Mouse (Mus musculus): Measurements from ENCODE around the gene Phf12. TPM values are rescaled to one million over a fixed set of nuclear protein-coding genes. Genes with fewer than 3 reads are reported as not detected.

Phf12 gene
- polyA plus RNA-seq, 2 experiments: 4.3 to 19.0 TPM

- Histone ChIP-seq H3K36me3 (replicated peaks; ENCODE audit: control insufficient read depth, insufficient read depth, low read depth) (no peaks in the 10 kb centered on the region), H3K9me3 (ENCODE audit: control insufficient read depth, low read length) (no peaks in the 10 kb centered on the region), H3K27me3 (ENCODE audit: control insufficient read depth, insufficient read depth, low read length) (no peaks in the 10 kb centered on the region; the same call in 1 of the 2 replicates), H3K9ac (replicated peaks) (no peak overlapping the region), H3K4me2 (ENCODE audit: low read depth) (no peak overlapping the region), H3K27ac (no peak overlapping the region), H3K4me3 (ENCODE audit: insufficient read depth in 1 of 2, low read depth in 2 of 2, low read length in 2 of 2) (no peak overlapping the region), H3K4me1 (replicated peaks; ENCODE audit: control insufficient read depth in 2 of 2, insufficient read depth in 2 of 2, low read length in 1 of 2) (no peaks in the 10 kb centered on the region)
- DNase-seq (ENCODE audit: low read depth in 3 of 3, low spot score in 3 of 3) (no peak), ATAC-seq (ENCODE audit: insufficient read depth) (no peak)
- no peak for TF ChIP-seq CTCF (IDR thresholded peaks at IDR 0.05; ENCODE audit: low read depth)
- no peak for TF ChIP-seq EP300 (IDR thresholded peaks at IDR 0.05; ENCODE audit: low read depth)
- WGBS (ENCODE audit: insufficient replicate concordance): 56% methylated on average over 4 of the region's 4 CpGs
Measured at GRCm38 (mm10) chr11:77968786-77969185, 13.8 kb upstream of the Phf12 start.

- Histone ChIP-seq H3K9me3 (ENCODE audit: control insufficient read depth, low read length) (no peaks in the 10 kb centered on the region), H3K4me2 (ENCODE audit: low read depth) (no peak overlapping the region), H3K4me1 (replicated peaks; ENCODE audit: control insufficient read depth in 2 of 2, insufficient read depth in 2 of 2, low read length in 1 of 2) (no peaks in the 10 kb centered on the region), H3K27me3 (ENCODE audit: control insufficient read depth, insufficient read depth, low read length) (no peaks in the 10 kb centered on the region; the same call in 1 of the 2 replicates), H3K4me3 (ENCODE audit: insufficient read depth in 1 of 2, low read depth in 2 of 2, low read length in 2 of 2) (no peak overlapping the region), H3K36me3 (replicated peaks; ENCODE audit: control insufficient read depth, insufficient read depth, low read depth) (no peaks in the 10 kb centered on the region), H3K9ac (replicated peaks) (no peak overlapping the region), H3K27ac (no peak overlapping the region)
- WGBS (ENCODE audit: insufficient replicate concordance): 76% methylated on average over 6 of the region's 6 CpGs
- ATAC-seq (ENCODE audit: insufficient read depth) (no peak), DNase-seq (ENCODE audit: low read depth in 3 of 3, low spot score in 3 of 3) (no peak)
- TF ChIP-seq EP300 (IDR thresholded peaks at IDR 0.05; ENCODE audit: low read depth): no peak
- no peak; the same call in 1 of the 2 replicates for TF ChIP-seq CTCF (IDR thresholded peaks at IDR 0.05; ENCODE audit: low read depth)
Measured at GRCm38 (mm10) chr11:77970718-77971117, 11.8 kb upstream of the Phf12 start.

- TF ChIP-seq CTCF (IDR thresholded peaks at IDR 0.05; ENCODE audit: low read depth): no peak
- no peak for TF ChIP-seq EP300 (IDR thresholded peaks at IDR 0.05; ENCODE audit: low read depth)
- Histone ChIP-seq H3K9me3 (ENCODE audit: control insufficient read depth, low read length) (no peaks in the 10 kb centered on the region), H3K4me2 (ENCODE audit: low read depth) (no peak overlapping the region), H3K9ac (replicated peaks) (no peak overlapping the region), H3K36me3 (replicated peaks; ENCODE audit: control insufficient read depth, insufficient read depth, low read depth) (no peaks in the 10 kb centered on the region), H3K4me1 (replicated peaks; ENCODE audit: control insufficient read depth in 2 of 2, insufficient read depth in 2 of 2, low read length in 1 of 2) (no peaks in the 10 kb centered on the region), H3K27me3 (ENCODE audit: control insufficient read depth, insufficient read depth, low read length) (no peaks in the 10 kb centered on the region; the same call in 1 of the 2 replicates), H3K4me3 (ENCODE audit: insufficient read depth in 1 of 2, low read depth in 2 of 2, low read length in 2 of 2) (no peak overlapping the region), H3K27ac (no peak overlapping the region)
- ATAC-seq (ENCODE audit: insufficient read depth) (no peak), DNase-seq (ENCODE audit: low read depth in 3 of 3, low spot score in 3 of 3) (no peak)
- 61% methylated on average over 7 of the region's 7 CpGs for WGBS (ENCODE audit: insufficient replicate concordance)
Measured at GRCm38 (mm10) chr11:77973520-77973919, 9.0 kb upstream of the Phf12 start.

DNA sequence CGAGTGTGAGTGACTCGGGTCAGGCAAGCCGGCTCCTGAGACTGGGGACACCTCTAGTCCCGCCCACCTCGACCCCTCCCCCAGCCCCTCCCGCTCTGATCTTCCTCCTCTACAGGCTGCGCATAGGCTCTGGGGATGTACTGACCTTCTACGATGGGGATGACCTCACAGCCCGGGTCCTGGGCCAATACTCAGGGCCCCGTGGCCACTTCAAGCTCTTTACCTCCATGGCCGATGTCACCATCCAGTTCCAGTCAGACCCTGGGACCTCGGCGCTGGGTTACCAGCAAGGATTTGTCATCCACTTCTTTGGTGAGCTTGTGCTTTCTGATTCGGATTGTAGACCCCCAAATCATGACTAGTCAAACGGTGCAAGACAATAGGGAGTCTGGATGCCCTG is 8.2 kb upstream of the Phf12 start:
- no peak for TF ChIP-seq CTCF (IDR thresholded peaks at IDR 0.05; ENCODE audit: low read depth)
- no peak for TF ChIP-seq EP300 (IDR thresholded peaks at IDR 0.05; ENCODE audit: low read depth)
- H3K4me3 ChIP-seq (ENCODE audit: insufficient read depth in 1 of 2, low read depth in 2 of 2, low read length in 2 of 2): no peak overlapping the region
- H3K27ac ChIP-seq: no peak overlapping the region
- H3K27me3 ChIP-seq (ENCODE audit: control insufficient read depth, insufficient read depth, low read length): no peaks in the 10 kb centered on the region; the same call in 1 of the 2 replicates
- no peaks in the 10 kb centered on the region for H3K4me1 ChIP-seq (replicated peaks; ENCODE audit: control insufficient read depth in 2 of 2, insufficient read depth in 2 of 2, low read length in 1 of 2)
- WGBS (ENCODE audit: insufficient replicate concordance): 27% methylated on average over 15 of the region's 15 CpGs
- ATAC-seq (ENCODE audit: insufficient read depth) (no peak), DNase-seq (ENCODE audit: low read depth in 3 of 3, low spot score in 3 of 3) (no peak)
- no peak overlapping the region for H3K4me2 ChIP-seq (ENCODE audit: low read depth)
- H3K9me3 ChIP-seq (ENCODE audit: control insufficient read depth, low read length): no peaks in the 10 kb centered on the region
- H3K36me3 ChIP-seq (replicated peaks; ENCODE audit: control insufficient read depth, insufficient read depth, low read depth): no peaks in the 10 kb centered on the region
- H3K9ac ChIP-seq (replicated peaks): no peak overlapping the region

GRCm38 (mm10) chr11:77975873-77976272 is 6.7 kb upstream of the Phf12 start:
- Histone ChIP-seq H3K9ac (replicated peaks) (no peak overlapping the region), H3K4me3 (ENCODE audit: insufficient read depth in 1 of 2, low read depth in 2 of 2, low read length in 2 of 2) (no peak overlapping the region), H3K4me1 (replicated peaks; ENCODE audit: control insufficient read depth in 2 of 2, insufficient read depth in 2 of 2, low read length in 1 of 2) (peaks cover 5% of the 10 kb centered on the region in 2 experiments; a peak in 3 of 4 replicates), H3K27ac (no peak overlapping the region), H3K9me3 (ENCODE audit: control insufficient read depth, low read length) (no peaks in the 10 kb centered on the region), H3K4me2 (ENCODE audit: low read depth) (no peak overlapping the region), H3K27me3 (ENCODE audit: control insufficient read depth, insufficient read depth, low read length) (no peaks in the 10 kb centered on the region; the same call in 1 of the 2 replicates), H3K36me3 (replicated peaks; ENCODE audit: control insufficient read depth, insufficient read depth, low read depth) (no peaks in the 10 kb centered on the region)
- no peak for DNase-seq (ENCODE audit: low read depth in 3 of 3, low spot score in 3 of 3)
- 23% methylated on average over 4 of the region's 4 CpGs for WGBS (ENCODE audit: insufficient replicate concordance)
- ATAC-seq (ENCODE audit: insufficient read depth): no peak
- TF ChIP-seq CTCF (IDR thresholded peaks at IDR 0.05; ENCODE audit: low read depth): no peak
- TF ChIP-seq EP300 (IDR thresholded peaks at IDR 0.05; ENCODE audit: low read depth): no peak

Data from liver, embryonic 14.5 days (tissue).